Mouse (Mus musculus) B cell, adult 2 months (primary cell): ENCODE data around the gene Farp1.

Source experiments
- DNase-seq, 2 experiments: peaks; one replicate each; pipeline ENCODE4 v3.0.0; 2022

Gene Farp1

GRCm38 (mm10) chr14:121148088-121148785 lies 113.2 kb downstream of the Farp1 start:
- DNase-seq = no peak

- DNase-seq = no peak
Measured at GRCm38 (mm10) chr14:121149984-121150383, 115.0 kb downstream of the Farp1 start.

- no peak for DNase-seq
Measured at GRCm38 (mm10) chr14:121151837-121152236, 116.8 kb downstream of the Farp1 start.

- DNase-seq = no peak
Measured at GRCm38 (mm10) chr14:121152771-121153170, 117.8 kb downstream of the Farp1 start.

- DNase-seq = no peak
Measured at GRCm38 (mm10) chr14:121153260-121153659, 118.3 kb downstream of the Farp1 start.

- DNase-seq = no peak
Measured at GRCm38 (mm10) chr14:121155173-121155572, 120.2 kb downstream of the Farp1 start.

GRCm38 (mm10) chr14:121158616-121159015 lies 123.6 kb downstream of the Farp1 start:
- DNase-seq = no peak

GRCm38 (mm10) chr14:121162822-121163221 lies 127.8 kb downstream of the Farp1 start:
- DNase-seq = no peak

GRCm38 (mm10) chr14:121164866-121165265 lies 129.9 kb downstream of the Farp1 start:
- DNase-seq = no peak

GRCm38 (mm10) chr14:121165408-121166037 lies 130.5 kb downstream of the Farp1 start:
- no peak for DNase-seq

- no peak for DNase-seq
Measured at GRCm38 (mm10) chr14:121166038-121166436, 131.0 kb downstream of the Farp1 start.

- no peak for DNase-seq
Measured at GRCm38 (mm10) chr14:121168716-121169115, 133.7 kb downstream of the Farp1 start.

- no peak for DNase-seq
Measured at GRCm38 (mm10) chr14:121170321-121170720, 135.3 kb downstream of the Farp1 start.

GRCm38 (mm10) chr14:121172065-121173036 lies 137.4 kb downstream of the Farp1 start:
- DNase-seq = no peak

GRCm38 (mm10) chr14:121175385-121175784 lies 140.4 kb downstream of the Farp1 start:
- peak; percentile 5 to 8 for DNase-seq

GRCm38 (mm10) chr14:121175861-121176260 lies 140.9 kb downstream of the Farp1 start:
- no peak for DNase-seq

GRCm38 (mm10) chr14:121177907-121178306 lies 142.9 kb downstream of the Farp1 start:
- no peak for DNase-seq

GRCm38 (mm10) chr14:121180611-121181010 lies 145.6 kb downstream of the Farp1 start:
- no peak for DNase-seq

- DNase-seq = no peak
Measured at GRCm38 (mm10) chr14:121181798-121182197, 146.8 kb downstream of the Farp1 start.

GRCm38 (mm10) chr14:121182967-121183366 lies 148.0 kb downstream of the Farp1 start:
- DNase-seq = no peak

- no peak for DNase-seq
Measured at GRCm38 (mm10) chr14:121183414-121184130, 148.6 kb downstream of the Farp1 start.

GRCm38 (mm10) chr14:121184351-121184750 lies 149.4 kb downstream of the Farp1 start:
- DNase-seq = no peak
